Mouse (Mus musculus) bone marrow, adult 2 months (tissue): Measurements from ENCODE around the gene Srm.

Source experiments
- CTCF ChIP-seq: fragments of 200-500 bp; IDR thresholded peaks from 2 replicates; pipeline ENCODE4 v1.5.1; 2011; ENCODE audit warnings: low read length, control low read depth; ENCODE audit not compliant: control insufficient read depth, insufficient read depth
- POLR2A ChIP-seq: fragments of 200-500 bp; IDR thresholded peaks from 2 replicates; pipeline ENCODE4 v1.6.1; 2011; ENCODE audit warnings: low read depth, mild to moderate bottlenecking, control low read depth, low read length, borderline replicate concordance; ENCODE audit not compliant: control insufficient read depth

DNA sequence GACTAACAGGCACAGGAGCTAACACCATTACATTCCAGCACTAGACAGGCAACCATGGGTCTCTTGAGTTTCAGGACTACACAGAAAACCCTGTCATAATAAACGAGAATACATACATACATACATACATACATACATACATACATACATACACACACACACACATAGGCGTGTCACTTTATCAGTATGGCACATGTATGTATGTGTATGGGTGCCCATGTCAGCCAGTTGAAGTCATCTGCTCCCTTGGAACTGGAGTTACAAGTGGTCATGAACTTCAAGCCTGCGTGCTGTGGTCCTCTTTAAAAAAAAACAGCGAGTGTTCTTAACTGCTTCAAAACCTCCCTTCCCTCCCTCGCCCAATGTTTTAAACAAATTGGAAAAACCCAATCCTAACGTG is 33.5 kb upstream of the Srm start:
- TF ChIP-seq POLR2A (no peak), CTCF (no peak)
